Mouse (Mus musculus) frontal cortex, adult (tissue): ENCODE measurements at regions not wholly inside any gene's neighbourhood (a gene's known extent, or its start where the extent isn't known, plus 50 kb on each side); places are given as distances from the start of the nearest gene placed in this dataset.

Source experiments
- ATAC-seq: cut with Nextera tagmentation; 2 replicates; pipeline ENCODE4 v1.9.2; 2017; ENCODE audit warnings: mild to moderate bottlenecking, moderate library complexity, mixed read lengths; ENCODE audit not compliant: low TSS enrichment

GRCm38 (mm10) chr13:48083294-48083693 lies 177.7 kb upstream of the Id4 start:
- no peak for ATAC-seq

GRCm38 (mm10) chr13:48083807-48084206 lies 177.2 kb upstream of the Id4 start:
- ATAC-seq: no peak

GRCm38 (mm10) chr13:48094275-48095035 lies 166.6 kb upstream of the Id4 start:
- ATAC-seq: no peak

GRCm38 (mm10) chr13:48102156-48102555 lies 158.9 kb upstream of the Id4 start:
- no peak for ATAC-seq

- no peak for ATAC-seq
Observed at GRCm38 (mm10) chr13:48102576-48102975, 158.5 kb upstream of the Id4 start.

- ATAC-seq: no peak
Observed at GRCm38 (mm10) chr13:48104766-48105165, 156.3 kb upstream of the Id4 start.

GRCm38 (mm10) chr13:48106946-48107345 lies 154.1 kb upstream of the Id4 start:
- ATAC-seq: no peak

GRCm38 (mm10) chr13:48115890-48116289 lies 145.1 kb upstream of the Id4 start:
- no peak for ATAC-seq

GRCm38 (mm10) chr13:48126582-48126981 lies 134.4 kb upstream of the Id4 start:
- ATAC-seq: peak; percentile 64; the same call in 1 of the 2 replicates

- peak; percentile 50; the same call in 1 of the 2 replicates for ATAC-seq
Observed at GRCm38 (mm10) chr13:48130724-48131123, 130.3 kb upstream of the Id4 start.

- ATAC-seq: no peak
Observed at GRCm38 (mm10) chr13:48131681-48132080, 129.3 kb upstream of the Id4 start.

GRCm38 (mm10) chr13:48145976-48146375 lies 115.1 kb upstream of the Id4 start:
- ATAC-seq: no peak

- no peak for ATAC-seq
Observed at GRCm38 (mm10) chr13:48147061-48147460, 114.0 kb upstream of the Id4 start.

GRCm38 (mm10) chr13:48153248-48153647 lies 107.8 kb upstream of the Id4 start:
- ATAC-seq: no peak

- no peak for ATAC-seq
Observed at GRCm38 (mm10) chr13:48153684-48154413, 107.2 kb upstream of the Id4 start.

- no peak for ATAC-seq
Observed at GRCm38 (mm10) chr13:48154414-48155105, 106.5 kb upstream of the Id4 start.

- ATAC-seq: no peak
Observed at GRCm38 (mm10) chr13:48159020-48159910, 101.8 kb upstream of the Id4 start.

GRCm38 (mm10) chr13:48160161-48160560 lies 100.9 kb upstream of the Id4 start:
- no peak for ATAC-seq

- ATAC-seq: no peak
Observed at GRCm38 (mm10) chr13:48161339-48161738, 99.7 kb upstream of the Id4 start.

- ATAC-seq: no peak
Observed at GRCm38 (mm10) chr13:48164586-48164985, 96.4 kb upstream of the Id4 start.

- ATAC-seq: no peak
Observed at GRCm38 (mm10) chr13:48165838-48166237, 95.2 kb upstream of the Id4 start.

- ATAC-seq: no peak
Observed at GRCm38 (mm10) chr13:48167976-48168375, 93.1 kb upstream of the Id4 start.
